Mouse (Mus musculus): ENCODE data around the gene Efemp1. TPM values are rescaled to one million over a fixed set of nuclear protein-coding genes. Genes with fewer than 3 reads are reported as not detected.
A peak's percentile ranks its signal among the peaks of the same experiment; 100 is the strongest.

Efemp1 gene
- total RNA-seq (2021) = 1 to 10 TPM; 5.6 to 5.7 TPM
- long read RNA-seq, experiment 1, partial matches to known transcripts = 1 of 3 reads
- long read RNA-seq, experiment 1, other reads (novel, unspliced or antisense) = 2 of 3 reads
- long read RNA-seq, experiment 2, transcript Efemp1-201 (11 exons, 2,037 nt) = major isoform, 5 of 7 reads
- long read RNA-seq, experiment 2, partial matches to known transcripts = 1 of 7 reads
- long read RNA-seq, experiment 2, other reads (novel, unspliced or antisense) = 1 of 7 reads

- peak in 1 of 2 experiments; percentile 9 for DNase-seq (ENCODE audit: low spot score in 2 of 2)
- intact Hi-C loops (cut with DNase I) = no loop called here
Measured at GRCm38 (mm10) chr11:28853102-28853800, at the start of gene Efemp1. Gene Efemp1 (plus strand): TSS chr11:28853204.

- intact Hi-C loops (cut with DNase I) = loop anchor here (5.0 kb wide), 1 partner anchor 234 kb away; no protein-coding TSS in a partner anchor
- DNase-seq (ENCODE audit: low spot score in 2 of 2) = peak; percentile 3 to 37
Measured at GRCm38 (mm10) chr11:28808685-28809084, 44.3 kb upstream of the Efemp1 start.

- intact Hi-C loops (cut with DNase I) = loop anchor here (5.0 kb wide), 2 partner anchors 200 to 280 kb away; no protein-coding TSS in a partner anchor
- DNase-seq (ENCODE audit: low spot score in 2 of 2) = peak; percentile 2 to 4
Measured at GRCm38 (mm10) chr11:28811874-28812273, 41.1 kb upstream of the Efemp1 start.

DNA sequence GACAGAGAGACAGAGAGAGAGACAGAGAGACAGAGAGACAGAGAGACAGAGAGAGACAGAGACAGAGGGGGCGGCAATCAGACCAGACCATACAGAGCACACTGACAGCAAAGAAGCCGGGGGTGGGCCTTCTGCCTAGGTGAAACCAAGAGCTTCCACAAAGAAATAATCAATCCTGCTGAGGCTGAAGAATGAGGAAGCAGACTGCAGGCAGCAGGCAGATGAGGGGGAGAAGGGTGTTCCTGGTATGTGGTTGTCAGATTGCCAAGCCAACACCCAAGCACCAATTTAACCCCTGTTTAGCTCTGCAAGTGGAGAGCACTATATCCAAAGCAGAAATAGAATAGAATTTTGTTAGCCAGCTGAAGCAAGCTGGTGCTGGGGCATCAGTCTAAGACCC is 40.4 kb upstream of the Efemp1 start:
- intact Hi-C loops (cut with DNase I) = loop anchor here (5.0 kb wide), 2 partner anchors 200 to 280 kb away; no protein-coding TSS in a partner anchor
- DNase-seq (ENCODE audit: low spot score in 2 of 2) = no peak

DNA sequence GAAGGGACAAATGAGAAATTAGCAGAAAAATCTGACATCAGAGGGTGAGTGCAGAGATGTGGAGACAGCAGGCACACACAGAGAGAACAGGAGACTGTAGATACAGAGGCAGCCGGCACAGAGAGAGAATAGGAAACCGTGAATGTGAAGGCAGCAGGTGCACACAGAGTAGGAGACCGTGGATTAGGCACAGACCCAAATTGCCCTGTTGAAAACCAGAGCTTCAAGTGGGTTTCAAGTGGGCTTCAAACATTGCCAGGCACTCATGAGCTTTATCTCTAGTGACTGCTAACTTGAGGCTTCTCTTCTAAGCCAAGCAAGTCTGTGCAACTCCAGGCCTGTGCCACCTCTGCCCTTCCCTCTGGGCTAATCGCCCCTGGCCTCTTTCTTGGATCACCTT is 35.6 kb upstream of the Efemp1 start:
- DNase-seq (ENCODE audit: low spot score in 2 of 2) = no peak
- intact Hi-C loops (cut with DNase I) = no loop called here

DNA sequence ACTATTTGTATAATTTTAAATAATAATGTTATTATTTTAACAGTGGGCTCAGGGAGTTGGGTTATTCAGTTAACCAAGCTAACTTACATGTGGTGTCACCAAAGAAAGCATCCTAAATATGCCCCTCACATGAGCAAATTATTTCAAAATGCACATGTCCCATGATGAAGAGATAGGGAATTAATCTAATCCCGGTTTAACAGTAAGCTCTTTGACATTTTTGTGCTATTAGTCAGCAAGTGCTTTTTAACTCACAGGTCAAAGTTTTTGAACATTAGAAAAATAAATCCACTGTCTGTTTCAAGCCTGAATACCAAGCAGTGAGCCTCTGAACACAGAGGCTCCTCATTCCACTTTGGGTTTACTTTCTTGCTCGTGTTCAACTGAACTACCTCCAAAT is 26.1 kb upstream of the Efemp1 start:
- intact Hi-C loops (cut with DNase I) = no loop called here
- DNase-seq (ENCODE audit: low spot score in 2 of 2) = no peak

- intact Hi-C loops (cut with DNase I) = no loop called here
- no peak for DNase-seq (ENCODE audit: low spot score in 2 of 2)
Measured at GRCm38 (mm10) chr11:28833809-28834208, 19.2 kb upstream of the Efemp1 start.

DNA sequence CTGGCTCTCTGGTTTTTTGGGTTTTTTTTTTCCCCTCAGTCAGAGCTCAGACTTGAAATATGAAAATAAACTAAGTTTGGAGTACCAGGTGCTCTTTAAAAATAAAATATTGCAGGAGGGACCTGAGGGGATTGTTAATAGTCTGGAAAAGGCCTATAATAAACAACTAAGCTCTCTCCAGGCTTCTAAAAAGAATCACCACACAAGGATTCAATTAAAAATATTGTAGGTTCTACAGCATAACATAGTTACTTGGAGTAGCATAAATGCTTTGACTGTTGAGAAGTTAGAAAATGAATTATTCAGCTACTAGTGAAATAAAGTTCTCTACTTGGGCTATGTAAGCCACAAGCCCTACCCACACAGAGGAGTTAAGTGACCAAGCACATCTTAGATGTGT is 17.9 kb upstream of the Efemp1 start:
- intact Hi-C loops (cut with DNase I) = no loop called here
- DNase-seq (ENCODE audit: low spot score in 2 of 2) = no peak

GRCm38 (mm10) chr11:28849841-28850240 is 3.2 kb upstream of the Efemp1 start:
- intact Hi-C loops (cut with DNase I) = no loop called here
- no peak for DNase-seq (ENCODE audit: low spot score in 2 of 2)

GRCm38 (mm10) chr11:28851645-28852044 is 1.4 kb upstream of the Efemp1 start:
- intact Hi-C loops (cut with DNase I) = no loop called here
- DNase-seq (ENCODE audit: low spot score in 2 of 2) = peak in 1 of 2 experiments; percentile 5

DNA sequence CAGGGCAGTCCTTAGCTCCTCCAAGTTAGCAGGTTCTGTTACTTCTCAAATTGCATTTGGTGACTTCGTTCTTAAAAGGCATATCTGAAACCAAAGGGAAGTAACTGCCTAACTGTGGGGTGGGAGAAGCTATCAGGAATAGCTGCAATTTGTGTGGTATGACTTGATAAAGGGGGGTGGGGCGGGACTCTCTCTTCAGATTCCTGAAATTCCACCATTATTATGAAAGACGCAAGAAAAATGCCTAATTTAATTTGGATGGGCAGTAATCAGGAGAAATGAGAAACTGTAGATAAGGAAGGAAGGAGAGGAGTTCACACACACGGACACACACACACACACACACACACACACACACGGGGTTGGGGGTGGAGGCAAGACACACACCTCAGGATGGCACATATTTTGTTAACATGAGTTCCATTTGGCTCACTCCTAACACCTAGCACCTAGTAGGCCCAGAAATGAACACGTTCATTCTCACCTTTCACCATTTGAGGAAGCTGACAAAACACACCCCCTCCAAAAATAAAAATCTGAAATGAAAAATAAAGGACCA is 564 bp upstream of the Efemp1 start:
- no peak for DNase-seq (ENCODE audit: low spot score in 2 of 2)
- intact Hi-C loops (cut with DNase I) = no loop called here

GRCm38 (mm10) chr11:28859125-28859524 is 6.1 kb downstream of the Efemp1 start:
- intact Hi-C loops (cut with DNase I) = no loop called here
- no peak for DNase-seq (ENCODE audit: low spot score in 2 of 2)

DNA sequence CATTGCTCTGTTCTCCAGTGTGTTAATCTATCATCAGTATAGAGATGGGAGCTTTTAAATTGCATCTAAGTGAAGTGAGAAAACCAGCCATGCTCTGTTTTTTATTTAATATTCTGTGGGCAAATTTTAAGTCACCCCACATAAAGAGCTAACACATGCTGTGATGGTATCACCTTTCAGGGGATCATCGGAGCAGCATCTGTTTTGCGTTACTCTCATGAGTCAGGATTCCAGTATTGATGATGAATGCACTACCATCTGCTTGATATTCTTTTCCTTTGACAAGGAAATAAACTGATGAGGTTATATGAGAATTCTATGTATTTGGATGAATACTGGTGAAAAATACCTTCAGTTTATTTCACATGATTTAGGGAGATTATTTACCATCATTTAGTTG is 16.1 kb downstream of the Efemp1 start:
- DNase-seq (ENCODE audit: low spot score in 2 of 2) = no peak
- intact Hi-C loops (cut with DNase I) = no loop called here

DNA sequence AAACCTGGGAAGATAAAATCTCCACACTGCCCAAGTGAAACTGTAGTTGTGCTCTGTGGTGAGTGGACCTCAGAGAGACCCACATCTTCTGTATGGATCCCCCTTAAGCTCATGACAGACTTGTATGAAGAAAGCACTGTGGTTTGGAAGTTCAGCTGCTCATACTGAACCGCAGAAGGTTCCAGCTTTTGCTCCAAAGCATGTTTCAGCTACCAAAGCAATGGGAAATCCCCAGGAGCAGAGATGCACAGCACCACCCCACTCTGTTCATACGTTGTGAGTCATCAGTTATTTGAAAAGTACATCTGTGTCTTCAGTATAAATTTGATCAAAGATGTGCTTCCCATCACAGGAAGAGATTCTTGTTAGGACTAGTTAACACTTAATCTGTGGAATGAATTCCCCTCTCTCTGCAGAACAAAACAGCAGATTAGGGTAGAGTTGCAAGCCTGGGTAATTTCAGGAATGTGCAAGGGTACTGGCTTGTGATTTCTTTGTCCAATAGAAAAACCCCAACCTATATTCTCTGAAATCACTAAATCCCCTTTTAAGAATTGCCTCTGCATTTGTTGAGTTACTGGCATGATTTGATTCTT is 28.5 kb downstream of the Efemp1 start:
- DNase-seq (ENCODE audit: low spot score in 2 of 2) = no peak
- intact Hi-C loops (cut with DNase I) = no loop called here

GRCm38 (mm10) chr11:28883106-28883505 is 30.1 kb downstream of the Efemp1 start:
- DNase-seq (ENCODE audit: low spot score in 2 of 2) = no peak
- intact Hi-C loops (cut with DNase I) = no loop called here

GRCm38 (mm10) chr11:28889538-28889937 is 36.5 kb downstream of the Efemp1 start:
- intact Hi-C loops (cut with DNase I) = no loop called here

GRCm38 (mm10) chr11:28891515-28891914 is 38.5 kb downstream of the Efemp1 start:
- DNase-seq (ENCODE audit: low spot score in 2 of 2) = no peak
- intact Hi-C loops (cut with DNase I) = no loop called here

More at GRCm38 (mm10) chr11:28889538-28889937, 36.5 kb downstream of the Efemp1 start:
- no peak for DNase-seq (ENCODE audit: low spot score in 2 of 2)

DNA sequence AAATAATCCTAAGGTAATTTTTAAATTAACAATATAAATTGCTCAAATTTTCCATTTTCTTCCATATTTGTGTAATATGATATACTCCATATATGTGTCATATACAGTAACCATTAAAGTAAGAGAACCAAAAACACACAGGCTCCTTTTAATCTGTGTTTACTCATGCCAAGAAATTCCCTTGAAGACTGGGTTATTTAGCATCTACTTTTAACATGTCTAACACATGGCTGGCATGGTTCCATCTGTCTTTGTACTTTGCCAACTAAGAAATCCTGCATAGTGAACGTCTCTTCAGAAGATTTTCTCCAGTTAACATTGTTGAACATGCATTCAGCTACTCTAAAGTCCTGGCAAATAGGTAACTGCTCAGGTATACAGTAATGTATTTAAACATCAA is 46.4 kb downstream of the Efemp1 start:
- intact Hi-C loops (cut with DNase I) = no loop called here
- DNase-seq (ENCODE audit: low spot score in 2 of 2) = peak; percentile 19 to 36

DNA sequence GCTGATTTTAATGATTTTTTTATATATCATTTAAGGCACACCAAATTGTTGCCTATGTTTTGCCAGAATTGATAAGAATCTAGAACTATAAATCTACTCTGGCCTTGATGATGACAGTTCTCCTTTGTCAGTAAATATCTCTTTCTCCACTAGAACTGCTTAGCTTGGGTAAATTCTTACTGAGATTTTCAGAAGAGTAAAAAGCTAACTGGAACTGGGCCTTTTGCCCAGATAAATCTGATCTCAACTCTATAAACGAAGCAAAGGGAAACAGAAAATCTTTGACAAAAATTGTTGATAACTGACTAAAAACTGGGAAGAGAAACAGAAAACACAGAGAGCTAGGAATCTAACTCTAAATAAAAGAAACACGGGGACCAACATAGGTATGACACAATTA is 51.6 kb downstream of the Efemp1 start:
- no peak for DNase-seq (ENCODE audit: low spot score in 2 of 2)
- intact Hi-C loops (cut with DNase I) = no loop called here

GRCm38 (mm10) chr11:28906288-28906687 is 53.3 kb downstream of the Efemp1 start:
- intact Hi-C loops (cut with DNase I) = no loop called here

More at GRCm38 (mm10) chr11:28906288-28906687, 53.3 kb downstream of the Efemp1 start:
- DNase-seq (ENCODE audit: low spot score in 2 of 2) = no peak
